Mouse (Mus musculus) CH12.LX (cell line): Measurements from ENCODE around the gene Ccl5. TPM values are rescaled to one million over a fixed set of nuclear protein-coding genes. Genes with fewer than 3 reads are reported as not detected.

ENCODE experiments used
- DNase-seq: peaks from one replicate; pipeline ENCODE4 v3.0.0-alpha.2; 2013; ENCODE audit errors: extremely low read depth
- H3K27ac ChIP-seq: 2 replicates; pipeline ENCODE4 v1.5.1; 2012; ENCODE audit warnings: low read depth, mild to moderate bottlenecking, control low read depth, moderate library complexity; ENCODE audit not compliant: insufficient read depth
- H3K27me3 ChIP-seq: replicated peaks from 2 replicates; pipeline ENCODE3; 2012; ENCODE audit warnings: inconsistent platforms
- H3K36me3 ChIP-seq, 2 experiments: replicated peaks in 1 of 2; 2 replicates each; pipeline versions ENCODE3 to v1.6.1; 2012; ENCODE audit warnings: inconsistent platforms in 1 of 2, low read length in 1 of 2, mild to moderate bottlenecking in 1 of 2, mixed read lengths in 1 of 2, moderate library complexity in 1 of 2; ENCODE audit not compliant: control insufficient read depth in 1 of 2, insufficient read depth in 1 of 2
- H3K4me1 ChIP-seq, 2 experiments: 2 replicates each; pipeline ENCODE4 v1.6.1; 2012; ENCODE audit warnings: inconsistent platforms in 1 of 2, moderate library complexity in 1 of 2; ENCODE audit not compliant: insufficient read depth in 2 of 2, control insufficient read depth in 1 of 2
- H3K4me2 ChIP-seq: 2 replicates; pipeline ENCODE4 v1.6.1; 2012; ENCODE audit warnings: low read depth, mild to moderate bottlenecking, control low read depth; ENCODE audit not compliant: poor library complexity, insufficient read depth, severe bottlenecking
- H3K4me3 ChIP-seq, 3 experiments: fragments of 150-350 bp in 1 of 3; sonication (generic) in 1 of 3; replicated peaks in 1 of 3; 2 replicates each; pipeline versions ENCODE3 to v1.5.1; 2011 to 2012; ENCODE audit warnings: low read depth in 2 of 3, low read length in 2 of 3, mild to moderate bottlenecking in 2 of 3, moderate library complexity in 2 of 3, control low read depth in 1 of 3, improper control_type of control experiment in 1 of 3, inconsistent platforms in 1 of 3, mixed read lengths in 1 of 3; ENCODE audit not compliant: poor library complexity in 1 of 3
- H3K79me2 ChIP-seq: replicated peaks from 2 replicates; pipeline ENCODE4 v1.6.1; 2012; ENCODE audit warnings: mild to moderate bottlenecking, moderate library complexity; ENCODE audit not compliant: control insufficient read depth, poor library complexity, insufficient read depth, severe bottlenecking; ENCODE audit errors: extremely low read depth
- H3K9ac ChIP-seq: 2 replicates; pipeline ENCODE4 v1.6.1; 2012; ENCODE audit warnings: low read depth, mild to moderate bottlenecking, control low read depth, moderate library complexity; ENCODE audit not compliant: insufficient read depth
- H3K9me3 ChIP-seq: replicated peaks from 2 replicates; pipeline ENCODE3; 2012; ENCODE audit warnings: low read length, inconsistent platforms, mixed read lengths
- CTCF ChIP-seq, 2 experiments: IDR thresholded peaks in 1 of 2; conservative IDR thresholded peaks in 1 of 2; 2 replicates each; pipeline ENCODE4 v1.5.1; 2011 to 2012; ENCODE audit warnings: low read depth in 2 of 2, low read length in 2 of 2, improper control_type of control experiment in 1 of 2, inconsistent platforms in 1 of 2, mild to moderate bottlenecking in 1 of 2, moderate library complexity in 1 of 2
- E2F4 ChIP-seq: IDR thresholded peaks from 2 replicates; pipeline ENCODE4 v1.6.1; 2011; ENCODE audit warnings: low read depth, low read length, improper control_type of control experiment; ENCODE audit not compliant: insufficient replicate concordance
- HCFC1 ChIP-seq: IDR thresholded peaks from 2 replicates; pipeline ENCODE4 v1.6.1; 2012; ENCODE audit warnings: low read depth, mild to moderate bottlenecking, inconsistent platforms, low read length, improper control_type of control experiment
- NRF1 ChIP-seq: IDR thresholded peaks from 2 replicates; pipeline ENCODE4 v1.6.1; 2014; ENCODE audit warnings: low read depth, mild to moderate bottlenecking, inconsistent platforms, low read length, improper control_type of control experiment, moderate library complexity
- RAD21 ChIP-seq: IDR thresholded peaks from 2 replicates; pipeline ENCODE4 v1.6.1; 2011; ENCODE audit warnings: low read depth, mild to moderate bottlenecking, low read length, improper control_type of control experiment, moderate library complexity
- SMC3 ChIP-seq: IDR thresholded peaks from 2 replicates; pipeline ENCODE4 v1.6.1; 2011; ENCODE audit warnings: low read depth, low read length, improper control_type of control experiment
- ZKSCAN1 ChIP-seq: IDR thresholded peaks from 2 replicates; pipeline ENCODE4 v1.6.1; 2012; ENCODE audit warnings: low read depth, inconsistent platforms, low read length, improper control_type of control experiment, borderline replicate concordance
- dilution Hi-C: fragments of 300-500 bp; cut with MboI; formaldehyde crosslinking; loops from 2 replicates; pipeline ENCODE4 v1.14.3; 2020; ENCODE audit warnings: low sequenced_read_pairs; ENCODE audit not compliant: extremely low pct_unique_long_range_greater_than_20kb, extremely low pct_ligation_motif_present
- in situ Hi-C: fragments of 300-500 bp; cut with MboI; formaldehyde crosslinking; loops from 3 replicates; pipeline ENCODE4 v1.14.3; 2019; ENCODE audit warnings: low sequenced_read_pairs, low pct_ligation_motif_present, low pct_unique_long_range_greater_than_20kb, mixed read lengths
- polyA plus RNA-seq: library from polyadenylated mRNA; unstranded; fragments of >175 nt; gene quantifications from 2 replicates; pipeline ENCODE4 v1.2.1, GENCODE M21; 2012; ENCODE audit warnings: low read depth; ENCODE audit not compliant: insufficient read length
- total RNA-seq, 2 experiments: library from RNA; depleted of rRNA; stranded (reverse); fragments of 300-350 nt in 1 of 2; fragments of >200 nt in 1 of 2; gene quantifications; 2 replicates each; pipeline ENCODE4 v1.2.3; 2012 to 2014

Ccl5 gene
- total and polyA plus RNA-seq, 3 experiments = 0.60 to 1.3 (median 0.68) TPM

GRCm38 (mm10) chr11:83491488-83491887 is 38.8 kb downstream of the Ccl5 start:
- Histone ChIP-seq H3K9me3 (no peaks in the 10 kb centered on the region), H3K27me3 (no peaks in the 10 kb centered on the region), H3K4me3 (no peak overlapping the region), H3K4me1 (peaks cover 2 to 6% of the 10 kb centered on the region in 2 experiments; a peak in 3 of 4 replicates), H3K27ac (no peak overlapping the region), H3K79me2 (peaks cover 54% of the 10 kb centered on the region), H3K9ac (no peak overlapping the region), H3K36me3 (peaks cover 45 to 90% of the 10 kb centered on the region in 2 experiments), H3K4me2 (no peak overlapping the region)
- TF ChIP-seq SMC3 (peak; percentile 24; the same call in 1 of the 2 replicates), HCFC1 (no peak), E2F4 (no peak), ZKSCAN1 (no peak), NRF1 (no peak), CTCF (conservative IDR thresholded peaks at IDR 0.05 in 1 of 2, IDR thresholded peaks at IDR 0.05 in 1 of 2; ENCODE audit: low read depth in 2 of 2, low read length in 2 of 2) (peak; percentile 20 to 57; a peak in 2 of 4 replicates), RAD21 (peak; percentile 22)
- dilution Hi-C loops (no loop called here), in situ Hi-C loops (no loop called here)
- no peak for DNase-seq

Other genes starting within 250 kb of the Ccl5 start
- gene Slfn14, start 243.8 kb downstream of the Ccl5 start, total RNA-seq (2012; rRNA removed) = not detected in 2 replicates
- gene Slfn14, start 243.8 kb downstream of the Ccl5 start, total RNA-seq (2014; rRNA removed) = not detected in 2 replicates
- gene Slfn14, start 243.8 kb downstream of the Ccl5 start, polyA plus RNA-seq = not detected in 2 replicates
- 59.1 and 60.1 TPM in 2 replicates for gene Ap2b1, start 231.5 kb downstream of the Ccl5 start, total RNA-seq (2012; rRNA removed)
- gene Ap2b1, start 231.5 kb downstream of the Ccl5 start, total RNA-seq (2014; rRNA removed) = 57.6 and 58.3 TPM in 2 replicates
- gene Ap2b1, start 231.5 kb downstream of the Ccl5 start, polyA plus RNA-seq = 75.7 and 78.8 TPM in 2 replicates
- gene Pex12, start 227.9 kb downstream of the Ccl5 start, total RNA-seq (2012; rRNA removed) = 9.5 and 11.4 TPM in 2 replicates
- 6.3 and 8.2 TPM in 2 replicates for gene Pex12, start 227.9 kb downstream of the Ccl5 start, total RNA-seq (2014; rRNA removed)
- 30.6 and 30.7 TPM in 2 replicates for gene Pex12, start 227.9 kb downstream of the Ccl5 start, polyA plus RNA-seq
- gene Rasl10b, start 121.4 kb downstream of the Ccl5 start, total RNA-seq (2012; rRNA removed) = 0.21 and 0.42 TPM in 2 replicates
- gene Rasl10b, start 121.4 kb downstream of the Ccl5 start, total RNA-seq (2014; rRNA removed) = not detected in 2 replicates
- gene Rasl10b, start 121.4 kb downstream of the Ccl5 start, polyA plus RNA-seq = 0.08 TPM in 1 of 2 replicates, not detected in the other
- not detected in 2 replicates for gene Gas2l2, start 101.1 kb downstream of the Ccl5 start, total RNA-seq (2012; rRNA removed)
- not detected in 2 replicates for gene Gas2l2, start 101.1 kb downstream of the Ccl5 start, total RNA-seq (2014; rRNA removed)
- not detected in 2 replicates for gene Gas2l2, start 101.1 kb downstream of the Ccl5 start, polyA plus RNA-seq
- 0.21 and 0.55 TPM in 2 replicates for gene 1700020L24Rik, start 92.8 kb downstream of the Ccl5 start, total RNA-seq (2012; rRNA removed)
- not detected in 2 replicates for gene 1700020L24Rik, start 92.8 kb downstream of the Ccl5 start, total RNA-seq (2014; rRNA removed)
- gene 1700020L24Rik, start 92.8 kb downstream of the Ccl5 start, polyA plus RNA-seq = 0.34 and 0.40 TPM in 2 replicates
- gene Mmp28, start 67.4 kb downstream of the Ccl5 start, total RNA-seq (2012; rRNA removed) = 0.04 and 0.17 TPM in 2 replicates
- gene Mmp28, start 67.4 kb downstream of the Ccl5 start, total RNA-seq (2014; rRNA removed) = not detected in 2 replicates
- not detected in 2 replicates for gene Mmp28, start 67.4 kb downstream of the Ccl5 start, polyA plus RNA-seq
- 60.4 and 69.8 TPM in 2 replicates for gene Taf15, start 57.4 kb downstream of the Ccl5 start, total RNA-seq (2012; rRNA removed)
- 38.8 and 39.5 TPM in 2 replicates for gene Taf15, start 57.4 kb downstream of the Ccl5 start, total RNA-seq (2014; rRNA removed)
- gene Taf15, start 57.4 kb downstream of the Ccl5 start, polyA plus RNA-seq = 367 and 488 TPM in 2 replicates
- gene Heatr9, start 8.3 kb downstream of the Ccl5 start, total RNA-seq (2012; rRNA removed) = not detected in 2 replicates
- gene Heatr9, start 8.3 kb downstream of the Ccl5 start, total RNA-seq (2014; rRNA removed) = not detected in 2 replicates
- not detected in 2 replicates for gene Heatr9, start 8.3 kb downstream of the Ccl5 start, polyA plus RNA-seq
- gene Ccl9, start 48.1 kb upstream of the Ccl5 start, total RNA-seq (2012; rRNA removed) = 0.42 TPM in 1 of 2 replicates, not detected in the other
- 0.63 and 0.67 TPM in 2 replicates for gene Ccl9, start 48.1 kb upstream of the Ccl5 start, total RNA-seq (2014; rRNA removed)
- 0.64 and 0.81 TPM in 2 replicates for gene Ccl9, start 48.1 kb upstream of the Ccl5 start, polyA plus RNA-seq
- 0.13 and 0.30 TPM in 2 replicates for gene Ccl6, start 62.6 kb upstream of the Ccl5 start, total RNA-seq (2012; rRNA removed)
- gene Ccl6, start 62.6 kb upstream of the Ccl5 start, total RNA-seq (2014; rRNA removed) = 1.2 and 1.8 TPM in 2 replicates
- gene Ccl6, start 62.6 kb upstream of the Ccl5 start, polyA plus RNA-seq = 0.93 and 1.3 TPM in 2 replicates
- gene Rpl9-ps1, start 115.1 kb upstream of the Ccl5 start, total RNA-seq (2012; rRNA removed) = not detected in 2 replicates
- not detected in 2 replicates for gene Rpl9-ps1, start 115.1 kb upstream of the Ccl5 start, total RNA-seq (2014; rRNA removed)
- gene Rpl9-ps1, start 115.1 kb upstream of the Ccl5 start, polyA plus RNA-seq = not detected in 2 replicates
- 3.2 and 5.0 TPM in 2 replicates for gene Ccl3, start 118.8 kb upstream of the Ccl5 start, total RNA-seq (2012; rRNA removed)
- 6.7 and 10.6 TPM in 2 replicates for gene Ccl3, start 118.8 kb upstream of the Ccl5 start, total RNA-seq (2014; rRNA removed)
- 15.6 and 18.4 TPM in 2 replicates for gene Ccl3, start 118.8 kb upstream of the Ccl5 start, polyA plus RNA-seq
- gene Ccl4, start 132.1 kb upstream of the Ccl5 start, total RNA-seq (2012; rRNA removed) = 6.9 and 7.2 TPM in 2 replicates
- 7.6 and 12.7 TPM in 2 replicates for gene Ccl4, start 132.1 kb upstream of the Ccl5 start, total RNA-seq (2014; rRNA removed)
- gene Ccl4, start 132.1 kb upstream of the Ccl5 start, polyA plus RNA-seq = 24.2 and 26.1 TPM in 2 replicates
- not detected in 2 replicates for gene Wfdc17, start 173.5 kb upstream of the Ccl5 start, total RNA-seq (2012; rRNA removed)
- not detected in 2 replicates for gene Wfdc17, start 173.5 kb upstream of the Ccl5 start, total RNA-seq (2014; rRNA removed)
- not detected in 2 replicates for gene Wfdc17, start 173.5 kb upstream of the Ccl5 start, polyA plus RNA-seq
- not detected in 2 replicates for gene Wfdc18, start 178.5 kb upstream of the Ccl5 start, total RNA-seq (2012; rRNA removed)
- not detected in 2 replicates for gene Wfdc18, start 178.5 kb upstream of the Ccl5 start, total RNA-seq (2014; rRNA removed)
- gene Wfdc18, start 178.5 kb upstream of the Ccl5 start, polyA plus RNA-seq = not detected in 2 replicates
- 1.6 and 3.3 TPM in 2 replicates for gene Wfdc21, start 216.4 kb upstream of the Ccl5 start, total RNA-seq (2012; rRNA removed)
- gene Wfdc21, start 216.4 kb upstream of the Ccl5 start, total RNA-seq (2014; rRNA removed) = 8.3 and 14.7 TPM in 2 replicates
- 2.6 and 3.4 TPM in 2 replicates for gene Wfdc21, start 216.4 kb upstream of the Ccl5 start, polyA plus RNA-seq
- gene Heatr6, start 223.2 kb upstream of the Ccl5 start, total RNA-seq (2012; rRNA removed) = 17.6 and 18.3 TPM in 2 replicates
- 14.9 and 17.4 TPM in 2 replicates for gene Heatr6, start 223.2 kb upstream of the Ccl5 start, total RNA-seq (2014; rRNA removed)
- gene Heatr6, start 223.2 kb upstream of the Ccl5 start, polyA plus RNA-seq = 21.0 and 24.4 TPM in 2 replicates